Mouse (Mus musculus) skeletal muscle tissue, adult 2 months (tissue): ENCODE measurements around the gene Slc25a11.

Experiments
- DNase-seq: peaks from one replicate; pipeline ENCODE4 v3.0.0-alpha.2; 2012; ENCODE audit warnings: low read depth, low spot score

Gene Slc25a11

GRCm38 (mm10) chr11:70621972-70622814 lies 25.1 kb downstream of the Slc25a11 start:
- peak; percentile 86 for DNase-seq

DNA sequence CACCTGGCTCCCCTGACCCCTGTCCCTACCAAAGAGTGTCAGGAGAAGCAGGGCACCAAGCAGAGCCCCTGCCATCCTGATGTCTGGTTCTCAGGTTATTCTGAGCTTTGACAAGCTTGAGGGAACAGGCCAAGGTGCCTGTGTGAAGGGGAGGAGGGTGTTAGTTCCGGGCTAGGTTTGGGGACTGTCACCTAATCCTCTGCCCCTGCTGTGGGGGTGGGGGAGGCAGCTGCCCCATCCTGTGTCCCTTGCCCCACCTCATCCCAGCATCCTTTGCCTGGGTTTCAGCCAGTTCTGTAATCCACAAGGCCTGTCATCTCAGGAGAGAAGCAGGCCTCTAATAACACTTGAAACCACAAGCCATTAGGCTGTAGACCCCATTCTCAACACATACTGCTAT lies 28.2 kb downstream of the Slc25a11 start, which contains the start of gene Chrne:
Gene Chrne, minus strand, starts transcription at position 116 of the 400 bp plus-strand sequence.
- DNase-seq = peak; percentile 68

DNA sequence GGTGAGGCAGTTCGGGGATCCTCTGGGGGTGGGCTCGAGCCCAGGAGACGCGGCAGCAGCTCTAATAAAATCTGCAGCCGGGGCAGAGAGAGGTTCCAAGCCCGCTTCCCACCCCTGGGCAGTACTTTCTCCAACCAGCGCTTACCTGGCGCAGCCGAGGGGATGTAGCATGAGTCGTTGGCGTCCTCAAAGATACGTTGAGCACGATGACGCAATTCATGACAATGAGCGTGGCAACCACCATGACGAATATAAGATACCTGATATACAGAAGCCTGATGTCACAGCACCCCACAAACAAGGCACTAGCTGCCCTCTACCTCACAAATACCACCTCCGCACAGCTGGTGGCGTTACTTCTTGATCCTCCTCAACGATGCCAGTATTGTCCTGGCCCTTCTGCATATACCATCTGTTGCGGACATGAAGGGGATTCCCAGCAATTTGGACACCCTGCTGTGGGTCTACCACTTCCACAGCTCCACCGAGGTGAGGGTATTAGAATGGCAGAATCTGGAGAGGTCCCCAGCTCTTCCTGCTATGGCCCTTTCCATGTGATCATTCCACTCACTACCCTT lies 31.7 kb downstream of the Slc25a11 start, which contains the start of gene 4930544D05Rik:
Gene 4930544D05Rik, plus strand, starts transcription at position 333 of the 578 bp plus-strand sequence.
- DNase-seq = no peak

DNA sequence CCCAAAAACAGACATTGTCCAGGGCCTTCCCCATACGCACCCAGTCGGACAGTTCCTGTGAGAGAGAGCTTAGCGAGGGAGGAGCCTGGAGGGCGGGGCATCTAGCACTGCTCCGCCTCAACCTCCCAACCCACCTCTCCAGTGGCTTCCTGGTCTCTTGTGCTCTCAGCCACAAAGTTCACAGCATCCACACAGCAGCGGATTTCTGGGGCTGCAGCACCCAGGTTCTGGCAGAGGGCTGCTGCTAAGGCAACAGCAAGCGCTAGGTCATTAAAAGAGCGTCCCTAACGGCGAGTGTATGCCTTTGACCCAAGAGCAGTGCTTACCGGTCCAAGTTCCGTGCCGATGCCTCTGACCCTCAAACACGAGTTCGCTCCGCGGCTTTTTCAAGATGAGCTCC lies 32.2 kb downstream of the Slc25a11 start:
- DNase-seq = peak; percentile 47

DNA sequence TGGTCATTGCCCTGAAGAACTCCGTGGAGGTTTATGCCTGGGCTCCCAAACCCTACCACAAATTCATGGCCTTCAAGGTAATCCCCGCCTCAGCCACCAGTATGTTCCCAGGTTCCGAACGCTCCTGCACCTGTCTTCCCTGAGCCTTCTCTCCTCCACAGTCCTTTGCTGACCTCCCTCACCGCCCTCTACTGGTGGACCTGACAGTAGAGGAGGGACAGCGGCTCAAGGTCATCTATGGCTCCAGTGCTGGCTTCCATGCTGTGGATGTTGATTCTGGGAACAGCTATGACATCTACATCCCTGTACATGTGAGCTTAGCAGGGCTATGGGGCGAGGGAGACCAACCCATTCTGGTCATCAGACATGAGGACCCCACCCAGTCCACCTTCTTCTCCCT lies 34.8 kb downstream of the Slc25a11 start:
- DNase-seq = no peak

DNA sequence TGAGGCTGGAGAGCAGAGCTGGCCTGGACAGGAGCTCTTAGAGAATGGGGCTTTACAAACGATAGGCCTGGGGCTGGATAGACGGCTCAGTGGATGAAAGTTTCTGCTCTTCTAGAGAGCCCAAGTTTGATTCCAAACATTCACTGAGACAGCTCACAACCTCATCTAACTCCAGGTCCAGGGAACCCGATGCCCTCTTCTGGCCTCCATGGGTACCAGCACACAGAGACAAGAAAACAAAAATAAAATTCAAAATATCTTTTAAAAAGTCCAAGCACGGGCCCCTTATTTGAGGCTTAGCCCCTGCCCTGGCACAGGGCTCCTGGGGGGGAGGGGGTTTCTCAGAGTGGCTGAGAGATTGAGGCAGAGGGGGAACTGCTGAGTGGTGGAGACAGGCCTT lies 36.5 kb downstream of the Slc25a11 start:
- no peak for DNase-seq

DNA sequence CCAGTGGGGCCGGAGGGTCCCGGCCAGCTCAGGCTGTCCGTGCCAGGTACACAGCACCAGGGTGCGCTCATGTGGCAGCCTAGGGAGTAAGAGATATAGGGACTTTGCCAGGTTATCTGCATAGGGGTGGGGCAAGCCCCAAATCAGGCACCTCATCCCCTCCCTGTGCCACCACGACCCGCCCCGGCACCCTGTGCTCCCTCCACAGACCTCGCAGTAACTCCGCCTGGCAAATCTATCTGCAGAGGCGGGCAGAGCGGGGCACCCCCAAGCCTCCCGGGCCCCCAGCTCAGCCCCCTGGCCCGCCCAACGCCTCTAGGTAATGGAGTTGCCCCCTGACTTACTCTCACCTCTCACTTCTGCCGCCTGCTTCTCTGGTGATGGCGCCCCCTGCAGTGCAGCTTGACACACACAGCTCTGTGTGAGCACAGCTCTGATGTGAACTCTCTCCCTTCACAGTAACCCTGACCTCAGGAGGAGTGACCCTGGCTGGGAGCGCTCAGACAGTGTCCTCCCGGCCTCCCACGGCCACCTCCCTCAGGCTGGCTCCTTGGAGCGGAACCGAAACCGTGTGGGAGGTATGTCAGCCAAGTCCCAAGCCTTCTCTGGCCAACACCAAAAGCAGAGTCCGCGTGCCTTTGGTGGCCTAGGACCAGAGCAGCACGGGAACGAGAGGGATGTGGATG lies 38.8 kb downstream of the Slc25a11 start:
- DNase-seq = no peak

GRCm38 (mm10) chr11:70607611-70608010 lies 39.7 kb downstream of the Slc25a11 start:
- no peak for DNase-seq

- no peak for DNase-seq
Measured at GRCm38 (mm10) chr11:70606717-70607116, 40.6 kb downstream of the Slc25a11 start.

DNA sequence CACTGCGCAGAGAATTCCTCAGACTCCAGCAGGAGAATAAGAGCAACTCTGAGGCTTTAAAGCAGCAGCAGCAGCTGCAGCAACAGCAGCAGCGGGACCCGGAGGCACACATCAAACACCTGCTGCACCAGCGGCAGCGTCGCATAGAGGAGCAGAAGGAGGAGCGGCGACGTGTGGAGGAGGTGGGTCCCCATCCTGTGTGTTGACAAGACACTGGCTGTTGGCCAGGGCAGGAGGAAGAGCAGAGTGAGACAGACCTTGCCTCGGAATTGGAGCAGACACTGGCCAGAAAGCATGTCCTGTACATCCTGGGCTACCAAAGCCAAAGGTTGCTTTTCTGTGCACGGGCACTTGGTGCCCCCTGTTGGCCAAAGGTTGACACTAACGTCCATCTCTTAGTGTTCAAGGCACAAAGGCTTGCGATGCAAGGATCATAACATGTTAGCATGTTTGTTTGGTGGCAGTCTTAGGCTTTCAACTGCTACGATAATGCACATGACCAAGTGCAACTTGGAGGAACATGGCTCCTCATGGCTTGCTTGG lies 42.2 kb downstream of the Slc25a11 start:
- peak; percentile 65 for DNase-seq

DNA sequence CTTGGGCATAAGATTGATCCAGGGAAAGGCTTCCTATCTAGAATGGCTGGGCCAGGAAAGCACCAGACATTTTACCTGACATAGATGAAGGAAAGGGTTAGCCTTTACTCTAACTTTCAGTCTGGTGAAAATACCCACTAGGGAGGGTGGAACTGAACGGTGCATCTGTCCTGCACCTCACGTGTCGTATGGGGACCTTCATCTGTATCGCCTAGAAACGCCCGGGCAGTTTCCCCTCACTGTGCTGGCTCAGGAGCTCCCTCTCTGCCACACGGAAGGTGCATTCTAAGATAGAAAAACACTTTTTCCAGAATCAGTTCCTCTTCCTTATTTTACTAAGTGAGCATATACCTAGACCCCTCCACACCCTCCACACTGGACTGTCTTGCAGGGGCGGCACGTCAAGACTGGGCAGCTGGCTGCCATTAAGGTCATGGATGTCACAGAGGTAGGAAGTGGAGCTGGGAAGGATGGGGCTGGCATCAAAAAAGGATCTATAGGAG lies 48.8 kb downstream of the Slc25a11 start:
- DNase-seq = no peak

DNA sequence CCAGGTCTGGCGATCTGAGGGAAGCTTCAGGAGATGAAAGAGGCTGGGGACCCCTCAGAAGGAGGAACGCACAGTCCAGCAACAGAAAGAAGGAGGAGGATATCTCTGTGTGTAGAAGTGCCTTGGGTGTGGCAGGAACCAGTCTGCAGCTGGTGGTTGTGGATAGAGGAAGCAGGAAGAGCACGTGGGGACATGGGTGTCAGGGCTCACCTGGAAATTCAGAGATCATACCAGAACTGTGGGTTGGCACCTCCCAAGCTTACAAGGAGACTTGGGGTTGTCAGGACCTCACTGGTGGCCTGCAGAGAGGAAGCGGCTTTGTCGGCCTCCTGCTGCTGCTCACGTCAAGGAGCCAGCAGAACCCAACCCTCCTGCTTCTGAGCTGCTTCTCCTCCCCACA lies 50.0 kb downstream of the Slc25a11 start:
- no peak for DNase-seq

- no peak for DNase-seq
Measured at GRCm38 (mm10) chr11:70596094-70596493, 51.2 kb downstream of the Slc25a11 start.

DNA sequence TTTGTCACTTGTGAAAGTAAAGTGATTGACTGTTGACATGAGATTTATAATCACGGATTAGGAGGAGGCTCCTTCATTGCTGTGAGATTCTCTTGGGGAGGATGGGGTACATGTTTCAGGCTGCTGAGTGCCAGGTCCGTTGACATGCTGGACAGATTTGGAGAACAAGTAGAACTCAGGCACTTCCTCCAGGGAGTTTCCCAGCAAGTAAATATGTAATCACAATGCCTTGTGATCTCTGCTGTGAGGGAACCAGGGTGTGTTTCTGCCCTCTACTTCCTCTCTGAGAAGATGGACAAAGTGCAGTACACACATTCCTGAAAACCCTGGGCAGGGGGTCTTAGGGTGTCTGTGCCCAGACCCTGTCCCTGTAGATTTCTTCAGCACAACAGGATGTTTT lies 51.6 kb downstream of the Slc25a11 start:
- no peak for DNase-seq

GRCm38 (mm10) chr11:70594253-70594989 lies 52.9 kb downstream of the Slc25a11 start:
- DNase-seq = no peak
